Mouse (Mus musculus) hindbrain, embryonic 16.5 days (tissue): ENCODE results near the gene Nppa. TPM values are rescaled to one million over a fixed set of nuclear protein-coding genes. Genes with fewer than 3 reads are reported as not detected.
A peak's percentile ranks its signal among the peaks of the same experiment; 100 is the strongest.

Experiments
- ATAC-seq: fragments of 200-750 bp; cut with Nextera tagmentation; 2 replicates; pipeline ENCODE4 v1.8.0; 2017; ENCODE audit warnings: moderate TSS enrichment, moderate library complexity
- H3K27ac ChIP-seq: fragments of 300-500 bp; sonication (generic); 2 replicates; pipeline ENCODE4 v1.5.1; 2014; ENCODE audit warnings: low read depth, mild to moderate bottlenecking, control low read depth, low read length, moderate library complexity
- H3K27me3 ChIP-seq: fragments of 300-500 bp; sonication (generic); replicated peaks from 2 replicates; pipeline ENCODE4 v1.6.1; 2014; ENCODE audit warnings: low read length; ENCODE audit not compliant: control insufficient read depth, insufficient read depth
- H3K36me3 ChIP-seq: fragments of 300-500 bp; sonication (generic); 2 replicates; pipeline ENCODE4 v1.6.1; 2014; ENCODE audit warnings: mild to moderate bottlenecking, low read length, moderate library complexity, mixed read lengths; ENCODE audit not compliant: control insufficient read depth, insufficient read depth
- H3K4me1 ChIP-seq: fragments of 300-500 bp; sonication (generic); 2 replicates; pipeline ENCODE4 v1.6.1; 2014; ENCODE audit warnings: low read depth, low read length; ENCODE audit not compliant: control insufficient read depth, insufficient read depth
- H3K4me2 ChIP-seq: fragments of 300-500 bp; sonication (generic); 2 replicates; pipeline ENCODE4 v1.6.1; 2014; ENCODE audit warnings: mild to moderate bottlenecking, low read length, control low read depth, moderate library complexity
- H3K4me3 ChIP-seq: fragments of 300-500 bp; sonication (generic); 2 replicates; pipeline ENCODE4 v1.5.1; 2014; ENCODE audit warnings: mild to moderate bottlenecking, low read length, control low read depth, moderate library complexity
- H3K9ac ChIP-seq: fragments of 300-500 bp; sonication (generic); 2 replicates; pipeline ENCODE4 v1.6.1; 2014; ENCODE audit warnings: low read depth, mild to moderate bottlenecking, control low read depth, low read length, moderate library complexity
- H3K9me3 ChIP-seq: fragments of 300-500 bp; sonication (generic); 2 replicates; pipeline ENCODE4 v1.6.1; 2014; ENCODE audit warnings: mild to moderate bottlenecking, low read length, moderate library complexity; ENCODE audit not compliant: control insufficient read depth
- WGBS: fragments of 180-500 bp; shearing (Covaris S2); extraction: QIAGEN DNeasy Blood & Tissue Kit; methylation state at CpG from one replicate; pipeline ENCODE4 v1.1.7; 2014; 5-methylcytosine and 5-hydroxymethylcytosine counted together
- polyA plus RNA-seq: library from polyadenylated mRNA; unstranded; fragments of >200 nt; fragmentation: Nextera tagmentation; extraction: Ambion mirVana; gene quantifications from 2 replicates; pipeline ENCODE4 v1.2.1, GENCODE M21; 2015

Nppa gene
- polyA plus RNA-seq, 1 experiment from 2014 or later, result 1.6 TPM

DNA sequence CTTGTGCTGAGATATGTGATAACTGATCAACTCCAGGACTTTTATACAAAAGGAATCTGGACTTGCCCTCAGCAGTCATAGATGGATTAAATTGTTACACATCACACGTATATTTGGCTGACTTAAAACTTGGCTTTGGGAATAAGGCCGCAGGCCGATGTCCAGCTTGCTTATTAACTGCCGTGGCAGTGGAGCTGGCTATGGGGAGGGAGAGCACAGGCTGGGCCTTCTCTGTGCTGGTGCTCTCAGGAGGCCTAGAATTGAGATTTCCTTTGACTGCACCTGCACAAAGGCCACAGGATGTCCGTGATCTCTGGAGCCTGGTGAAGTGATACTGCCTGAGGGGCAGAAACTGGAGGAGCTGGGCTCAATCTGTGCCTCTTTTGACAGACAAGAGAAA, 30.0 kb downstream of the Nppa start:
- Histone ChIP-seq H3K36me3 (peaks cover 23% of the 10 kb centered on the region), H3K27me3 (no peaks in the 10 kb centered on the region), H3K4me3 (no peak overlapping the region), H3K9me3 (no peaks in the 10 kb centered on the region), H3K27ac (no peak overlapping the region), H3K4me1 (no peaks in the 10 kb centered on the region), H3K4me2 (no peak overlapping the region), H3K9ac (no peak overlapping the region)
- WGBS, result 86% methylated on average over 5 of the region's 5 CpGs
- no peak for ATAC-seq

DNA sequence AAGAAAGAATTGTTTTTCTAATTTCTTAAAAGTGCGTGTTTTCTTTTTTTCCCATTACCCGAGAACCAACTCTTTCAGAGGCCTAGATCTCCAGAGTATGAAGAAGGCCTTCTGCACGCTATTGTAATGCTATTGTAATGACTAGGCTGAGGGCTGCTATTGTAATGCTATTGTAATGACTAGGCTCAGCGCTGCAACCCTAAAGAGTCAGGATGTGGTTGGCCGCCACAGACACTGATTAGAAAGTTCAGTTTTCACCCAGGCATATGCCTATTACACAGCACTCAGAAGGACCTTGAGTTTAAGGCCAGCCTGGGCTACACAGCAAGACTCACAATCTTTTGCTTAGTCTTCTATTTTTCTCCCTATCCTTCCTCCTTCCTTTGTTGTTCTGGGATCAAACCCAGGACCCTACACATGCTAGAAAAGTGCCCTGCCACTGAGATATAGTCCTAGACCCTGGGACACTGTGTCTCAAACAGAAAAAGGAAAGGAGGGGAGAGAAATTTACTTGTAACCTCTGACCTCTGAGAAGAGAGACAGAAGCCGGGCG, 33.4 kb downstream of the Nppa start:
- peaks cover 8% of the 10 kb centered on the region for H3K4me1 ChIP-seq
- 66% methylated on average over 7 of the region's 7 CpGs for WGBS
- no peak overlapping the region for H3K4me2 ChIP-seq
- no peak overlapping the region for H3K27ac ChIP-seq
- H3K27me3 ChIP-seq, result no peaks in the 10 kb centered on the region
- ATAC-seq, result no peak
- no peak overlapping the region for H3K4me3 ChIP-seq
- H3K9ac ChIP-seq, result no peak overlapping the region
- peaks cover 9% of the 10 kb centered on the region for H3K36me3 ChIP-seq
- no peaks in the 10 kb centered on the region for H3K9me3 ChIP-seq

DNA sequence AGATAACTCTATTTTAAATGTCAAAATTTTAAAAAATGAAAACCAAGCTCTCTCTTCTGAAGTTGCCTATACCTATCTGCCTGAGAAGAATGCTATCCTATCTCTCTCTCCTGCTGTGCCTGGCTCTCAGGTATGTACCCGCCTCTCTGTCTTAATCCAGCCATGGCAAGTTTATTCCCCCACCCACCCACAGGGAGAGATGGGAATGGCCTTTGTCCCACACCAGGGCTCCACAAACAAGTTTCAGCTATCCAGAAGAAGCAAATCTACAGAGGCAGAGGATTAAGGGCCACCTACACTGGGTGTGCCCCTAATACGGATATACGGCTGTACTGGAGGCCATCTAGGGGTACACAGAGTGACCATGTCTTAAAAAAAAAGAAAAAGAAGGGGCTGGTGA, 34.9 kb downstream of the Nppa start:
- no peak for ATAC-seq
- H3K4me1 ChIP-seq, result peaks cover 20% of the 10 kb centered on the region
- no peak overlapping the region for H3K9ac ChIP-seq
- H3K36me3 ChIP-seq, result peaks cover 4% of the 10 kb centered on the region
- no peak overlapping the region for H3K27ac ChIP-seq
- 85% methylated on average over 3 of the region's 3 CpGs for WGBS
- no peaks in the 10 kb centered on the region for H3K27me3 ChIP-seq
- H3K4me2 ChIP-seq, result no peak overlapping the region
- H3K9me3 ChIP-seq, result no peaks in the 10 kb centered on the region
- H3K4me3 ChIP-seq, result no peak overlapping the region

DNA sequence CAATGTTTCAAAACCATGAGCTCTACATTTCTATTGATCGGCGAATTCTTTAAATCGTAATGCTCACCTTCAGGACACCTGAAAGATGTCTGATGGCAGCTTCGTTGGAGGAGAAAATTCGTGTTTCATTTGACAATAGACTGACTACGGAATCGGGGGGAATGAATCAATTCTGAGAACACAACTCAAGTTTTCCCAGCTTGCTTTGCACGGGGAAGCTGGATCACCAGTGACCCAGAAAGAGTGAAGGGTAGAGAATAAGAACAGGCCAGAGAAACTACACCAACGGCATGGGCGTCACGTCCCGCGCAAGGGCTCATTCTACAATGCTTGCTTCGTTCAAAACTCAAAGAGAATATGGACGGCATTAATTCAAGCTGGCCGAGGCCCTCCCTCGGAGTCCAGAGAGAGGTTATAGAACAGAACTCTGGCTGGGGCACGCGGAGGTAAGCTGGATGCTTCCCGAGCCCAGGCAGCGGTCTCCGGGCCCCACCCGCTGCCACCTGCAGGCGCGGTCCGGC, 37.6 kb downstream of the Nppa start:
- peak overlapping the region; percentile 75 for H3K9ac ChIP-seq
- peaks cover 41% of the 10 kb centered on the region for H3K4me1 ChIP-seq
- H3K27ac ChIP-seq, result peak overlapping the region; percentile 89
- ATAC-seq, result no peak
- H3K4me3 ChIP-seq, result peak overlapping the region; percentile 66
- peaks cover 4% of the 10 kb centered on the region for H3K36me3 ChIP-seq
- no peaks in the 10 kb centered on the region for H3K27me3 ChIP-seq
- WGBS, result 5% methylated on average over 26 of the region's 26 CpGs
- H3K4me2 ChIP-seq, result peak overlapping the region; percentile 62
- H3K9me3 ChIP-seq, result no peaks in the 10 kb centered on the region

DNA sequence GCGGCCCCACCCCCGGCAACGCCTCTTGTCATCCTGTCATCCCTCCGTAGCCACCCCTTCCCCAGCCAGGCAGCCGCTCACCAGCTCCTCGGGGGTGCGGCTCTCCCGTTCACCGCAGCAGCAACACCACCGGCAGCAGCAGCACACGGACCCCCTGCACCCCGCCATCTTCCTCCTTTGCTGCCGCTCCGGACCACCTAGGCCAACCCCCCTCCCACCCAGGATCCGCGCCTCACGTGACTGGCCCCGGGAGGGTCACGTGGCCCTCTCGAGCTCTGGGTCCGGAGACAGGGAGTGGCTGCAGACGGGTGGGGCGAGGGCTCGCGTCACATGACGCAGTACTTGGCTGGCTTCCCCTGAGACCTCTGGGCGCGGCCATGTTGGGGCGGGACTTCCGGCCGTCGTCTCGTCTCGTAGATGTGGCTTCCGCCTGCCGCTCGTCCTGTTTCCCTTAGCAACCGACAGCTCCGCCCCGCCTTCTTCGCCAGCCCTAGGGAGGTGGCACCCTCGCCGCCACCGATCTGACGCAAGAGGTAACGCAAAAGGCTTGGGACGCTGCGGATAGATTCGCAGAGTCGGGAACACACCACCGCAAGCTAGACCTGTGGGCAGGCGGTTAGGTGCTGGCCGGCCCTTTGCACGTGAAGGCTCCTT, 38.2 kb downstream of the Nppa start, which contains the start of the genes Clcn6 and Mthfr:
Gene Clcn6 (minus strand): TSS at position 222 of the 654 bp plus-strand sequence.
Gene Mthfr (plus strand): TSS at position 478 of the 654 bp plus-strand sequence.
- Histone ChIP-seq H3K9me3 (no peaks in the 10 kb centered on the region), H3K4me3 (peak within 1 kb of the TSS; percentile 66), H3K27me3 (no peaks in the 10 kb centered on the region), H3K27ac (peak within 1 kb of the TSS; percentile 89), H3K9ac (peak within 1 kb of the TSS; percentile 79), H3K36me3 (peaks cover 4% of the 10 kb centered on the region), H3K4me2 (peak within 1 kb of the TSS; percentile 94), H3K4me1 (peaks cover 42% of the 10 kb centered on the region)
- WGBS, result under 1% methylated on average over 50 of the region's 54 CpGs
- ATAC-seq, result peak; percentile 94

DNA sequence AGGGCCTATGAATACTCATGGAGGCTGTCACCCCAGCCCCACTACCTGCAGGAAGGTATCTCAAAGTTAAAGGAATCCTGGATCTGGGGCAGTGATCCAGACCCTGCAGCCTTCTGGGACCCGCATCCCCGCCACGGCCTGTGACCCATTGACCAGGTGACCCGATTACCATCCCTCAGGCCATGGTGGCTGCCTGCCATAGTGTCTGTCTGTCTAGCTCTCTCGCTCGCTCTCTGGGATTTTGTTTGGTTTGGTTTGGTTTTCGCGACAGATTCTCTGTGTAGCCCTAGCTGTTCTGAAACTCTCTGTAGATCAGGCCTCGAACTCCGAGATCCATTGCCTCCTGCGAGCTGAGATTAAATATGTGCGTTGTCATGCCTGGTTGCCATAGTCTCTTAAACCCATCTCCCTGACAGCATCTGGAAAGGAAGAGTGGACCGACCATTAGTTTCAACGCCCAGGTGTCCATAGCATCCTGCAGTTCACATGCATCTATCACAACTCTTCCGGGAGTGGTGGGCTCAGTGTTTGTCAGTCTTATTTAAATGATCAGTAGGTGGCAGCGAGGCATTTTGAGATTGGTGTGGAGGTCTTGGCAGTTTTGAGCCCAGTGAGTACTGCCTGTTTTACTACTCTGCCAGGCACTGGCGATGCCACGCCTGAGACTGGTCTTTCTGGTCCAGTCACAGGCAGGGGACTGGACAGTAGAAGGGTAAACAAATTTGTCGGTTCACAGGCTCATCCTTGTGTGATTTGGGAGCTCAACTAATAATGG, 38.9 kb downstream of the Nppa start:
- Histone ChIP-seq H3K9ac (peak overlapping the region; percentile 79), H3K36me3 (peaks cover 4% of the 10 kb centered on the region), H3K27me3 (no peaks in the 10 kb centered on the region), H3K9me3 (no peaks in the 10 kb centered on the region), H3K27ac (peak overlapping the region; percentile 79), H3K4me1 (peaks cover 42% of the 10 kb centered on the region), H3K4me2 (peak overlapping the region; percentile 94), H3K4me3 (peak overlapping the region; percentile 66)
- 18% methylated on average over 19 of the region's 19 CpGs for WGBS
- ATAC-seq, result no peak

DNA sequence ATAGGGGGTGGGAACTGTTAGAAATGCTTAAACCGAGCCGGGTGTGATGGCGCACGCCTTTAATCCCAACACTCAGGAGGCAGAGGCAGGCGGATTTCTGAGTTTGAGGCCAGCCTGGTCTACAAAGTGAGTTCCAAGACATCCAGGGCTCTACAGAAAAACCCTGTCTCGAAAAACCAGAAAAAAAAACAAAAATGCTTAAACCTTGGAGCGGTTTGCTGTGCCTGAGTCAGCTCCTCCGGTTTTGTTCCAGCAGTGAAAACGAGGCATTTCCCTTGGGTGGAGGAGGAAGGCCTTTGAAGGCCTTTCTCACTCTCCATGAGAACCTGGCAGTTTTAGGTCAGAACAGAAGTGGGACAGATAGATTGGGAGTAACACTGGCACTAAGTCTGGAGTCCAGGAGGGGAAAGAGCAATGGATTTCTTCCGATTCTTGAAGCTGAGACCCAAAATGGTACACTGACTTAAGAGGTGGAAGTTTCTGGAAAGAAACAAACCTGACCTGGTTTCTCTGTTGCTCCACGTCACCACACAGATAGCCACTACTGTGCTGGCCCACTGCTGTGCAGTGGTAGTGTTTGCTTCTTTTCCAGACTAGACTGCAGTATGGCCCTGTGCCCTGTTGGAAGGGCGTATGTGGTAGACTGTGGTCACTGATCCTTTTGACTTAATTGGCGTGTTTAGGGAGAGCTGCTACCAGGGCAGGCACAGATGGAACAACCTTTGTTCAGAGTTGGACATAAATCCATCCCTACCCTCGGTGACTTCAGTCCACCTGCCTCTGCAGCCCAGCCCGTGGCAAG, 39.7 kb downstream of the Nppa start:
- Histone ChIP-seq H3K36me3 (no peaks in the 10 kb centered on the region), H3K27me3 (no peaks in the 10 kb centered on the region), H3K9me3 (no peaks in the 10 kb centered on the region), H3K4me2 (peak overlapping the region; percentile 94), H3K4me3 (peak overlapping the region; percentile 66), H3K9ac (peak overlapping the region; percentile 68; the same call in 1 of the 2 replicates), H3K27ac (peak overlapping the region; percentile 74; the same call in 1 of the 2 replicates), H3K4me1 (peaks cover 42% of the 10 kb centered on the region)
- WGBS, result 64% methylated on average over 15 of the region's 15 CpGs
- ATAC-seq, result no peak

DNA sequence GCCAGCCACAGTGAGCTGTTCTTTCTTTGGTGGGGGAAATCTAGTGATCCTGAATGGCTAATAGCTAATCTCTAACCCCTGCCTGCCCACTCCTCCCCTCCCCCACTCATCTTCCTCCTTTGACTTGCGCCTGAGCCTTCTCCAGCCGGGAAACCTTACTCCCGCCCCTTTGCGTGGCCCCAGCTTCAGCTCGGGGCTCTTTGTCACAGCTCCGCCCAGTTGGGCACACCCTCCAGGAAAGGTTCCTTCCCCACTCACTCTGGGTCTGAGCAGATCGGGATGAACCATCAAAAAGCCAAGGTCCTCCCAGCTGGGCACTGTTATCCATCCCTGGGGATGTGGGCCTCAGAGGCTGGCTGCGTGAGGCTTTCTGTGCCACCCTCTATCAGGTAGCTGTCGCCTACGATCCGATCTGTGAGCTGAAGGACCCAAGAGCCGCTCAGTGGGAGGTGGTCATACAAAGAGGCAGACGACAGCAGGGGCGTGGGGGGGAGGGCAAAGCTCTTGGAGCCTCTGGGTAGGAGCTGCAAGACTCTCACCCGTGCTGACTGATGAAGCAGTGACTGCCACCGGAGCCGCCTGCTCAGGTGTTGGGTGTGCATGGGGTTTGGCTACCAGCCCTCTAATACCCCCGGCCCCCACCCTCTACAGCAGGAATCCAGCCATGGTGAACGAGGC, 40.5 kb downstream of the Nppa start:
- Histone ChIP-seq H3K27ac (peak overlapping the region; percentile 74), H3K27me3 (no peaks in the 10 kb centered on the region), H3K4me1 (peaks cover 42% of the 10 kb centered on the region), H3K9ac (peak overlapping the region; percentile 68), H3K4me3 (peak overlapping the region; percentile 44), H3K36me3 (no peaks in the 10 kb centered on the region), H3K9me3 (no peaks in the 10 kb centered on the region), H3K4me2 (peak overlapping the region; percentile 94)
- 2% methylated on average over 19 of the region's 19 CpGs for WGBS
- peak; percentile 9; the same call in 1 of the 2 replicates for ATAC-seq
